Mouse (Mus musculus): ENCODE results near the gene Epb41. TPM values are rescaled to one million over a fixed set of nuclear protein-coding genes. Genes with fewer than 3 reads are reported as not detected.

The Epb41 gene
- polyA plus RNA-seq, 1 experiment from 2014 or later: 57.7 TPM

Small RNA genes within 50 kb of the gene (microRNA-seq; reads per million reads assigned to microRNA genes)
- gene Gm27445: not detected

Other genes with a start within 250 kb of the Epb41 start
- 14.1 and 14.6 TPM in 2 replicates for gene Ptpru, start 237.0 kb downstream of the Epb41 start, polyA plus RNA-seq (2015; fragmentation: Nextera tagmentation; extraction: Ambion mirVana)
- 38.6 and 44.0 TPM in 2 replicates for gene Mecr, start 231.9 kb downstream of the Epb41 start, polyA plus RNA-seq (2015; fragmentation: Nextera tagmentation; extraction: Ambion mirVana)
- 96.8 and 108 TPM in 2 replicates for gene Srsf4, start 201.7 kb downstream of the Epb41 start, polyA plus RNA-seq (2015; fragmentation: Nextera tagmentation; extraction: Ambion mirVana)
- gene Tmem200b, start 153.6 kb downstream of the Epb41 start, polyA plus RNA-seq (2015; fragmentation: Nextera tagmentation; extraction: Ambion mirVana): 0.25 and 0.43 TPM in 2 replicates
- gene Gm10300, start 624 bp downstream of the Epb41 start, polyA plus RNA-seq (2015; fragmentation: Nextera tagmentation; extraction: Ambion mirVana): 0.10 TPM in 1 of 2 replicates, not detected in the other
- gene Oprd1, start 69.2 kb upstream of the Epb41 start, polyA plus RNA-seq (2015; fragmentation: Nextera tagmentation; extraction: Ambion mirVana): 0.04 and 0.15 TPM in 2 replicates
- 87.7 and 97.8 TPM in 2 replicates for gene Ythdf2, start 137.0 kb upstream of the Epb41 start, polyA plus RNA-seq (2015; fragmentation: Nextera tagmentation; extraction: Ambion mirVana)
- gene Gmeb1, start 186.3 kb upstream of the Epb41 start, polyA plus RNA-seq (2015; fragmentation: Nextera tagmentation; extraction: Ambion mirVana): 36.2 and 36.7 TPM in 2 replicates
- 48.5 and 50.3 TPM in 2 replicates for gene Taf12, start 199.1 kb upstream of the Epb41 start, polyA plus RNA-seq (2015; fragmentation: Nextera tagmentation; extraction: Ambion mirVana)
- gene Rab42, start 228.1 kb upstream of the Epb41 start, polyA plus RNA-seq (2015; fragmentation: Nextera tagmentation; extraction: Ambion mirVana): 2.1 and 2.5 TPM in 2 replicates